Mouse (Mus musculus): ENCODE data around the gene Gm3095. TPM values are rescaled to one million over a fixed set of nuclear protein-coding genes. Genes with fewer than 3 reads are reported as not detected.
"Not testable (repeated sequence)": the region's sequence is repeated elsewhere in the genome, so short reads cannot be mapped to it uniquely, and the experiment has no call there.

Gene Gm3095
- not detected for polyA plus RNA-seq (2012; fragmentation: generic; extraction: Trizol)

GRCm38 (mm10) chr14:3963247-3963646, at the start of gene Gm3095:
Gm3095 (plus strand) TSS chr14:3963547.
- not testable (repeated sequence) for H3K4me2 ChIP-seq (ENCODE audit: low read depth); H3K79me2 ChIP-seq (ENCODE audit: control insufficient read depth, insufficient read depth); H3ac ChIP-seq (ENCODE audit: control insufficient read depth, insufficient read length); H3K4me3 ChIP-seq; H3K27me3 ChIP-seq (ENCODE audit: control insufficient read depth, insufficient read depth, insufficient read length); H3K36me3 ChIP-seq (ENCODE audit: control insufficient read depth, insufficient read depth)

DNA sequence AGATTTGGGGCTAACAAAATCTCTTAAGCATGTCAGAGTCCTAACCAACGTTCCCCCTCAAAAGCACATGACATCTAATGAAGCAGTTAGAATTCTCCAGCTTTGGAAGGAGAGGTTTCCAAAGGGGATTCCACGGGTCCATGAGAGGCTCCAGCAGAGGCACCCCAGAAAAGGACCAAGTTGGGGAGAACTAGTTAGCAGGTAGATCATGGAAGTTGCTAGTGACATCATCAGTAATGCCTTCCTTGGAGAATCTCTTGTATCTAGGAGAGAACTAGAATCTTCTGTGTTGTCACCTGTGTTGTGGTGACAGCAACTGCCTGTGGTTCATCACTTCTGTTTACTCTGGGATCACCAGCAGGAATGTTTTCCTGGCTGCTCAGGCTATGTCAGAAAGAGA, 31.9 kb upstream of the Gm3095 start, which contains the start of gene Gm3029:
Gene Gm3029, plus strand, starts transcription at position 301 of the 400 bp plus-strand sequence.
- not testable (repeated sequence) for H3K4me3 ChIP-seq; H3K79me2 ChIP-seq (ENCODE audit: control insufficient read depth, insufficient read depth); H3K36me3 ChIP-seq (ENCODE audit: control insufficient read depth, insufficient read depth); H3K4me2 ChIP-seq (ENCODE audit: low read depth); H3ac ChIP-seq (ENCODE audit: control insufficient read depth, insufficient read length); H3K27me3 ChIP-seq (ENCODE audit: control insufficient read depth, insufficient read depth, insufficient read length)

- not testable (repeated sequence) for H3ac ChIP-seq (ENCODE audit: control insufficient read depth, insufficient read length); H3K4me3 ChIP-seq; H3K36me3 ChIP-seq (ENCODE audit: control insufficient read depth, insufficient read depth); H3K4me2 ChIP-seq (ENCODE audit: low read depth); H3K79me2 ChIP-seq (ENCODE audit: control insufficient read depth, insufficient read depth); H3K27me3 ChIP-seq (ENCODE audit: control insufficient read depth, insufficient read depth, insufficient read length)
Observed at GRCm38 (mm10) chr14:3998094-3998493, 34.7 kb downstream of the Gm3095 start, which contains the start of gene Gm3099. Gm3099 (plus strand) TSS chr14:3998394.

Other genes starting within 250 kb of the Gm3095 start
- not detected for gene Gm3002, start 153.5 kb upstream of the Gm3095 start, polyA plus RNA-seq (2012; fragmentation: generic; extraction: Trizol)
- not detected for gene Gm3033, start 117.3 kb upstream of the Gm3095 start, polyA plus RNA-seq (2012; fragmentation: generic; extraction: Trizol)
- gene Gm2916, start 79.4 kb upstream of the Gm3095 start, polyA plus RNA-seq (2012; fragmentation: generic; extraction: Trizol): not detected
- not detected for gene Gm3029, start 31.8 kb upstream of the Gm3095 start, polyA plus RNA-seq (2012; fragmentation: generic; extraction: Trizol)
- gene Gm3099, start 34.8 kb downstream of the Gm3095 start, polyA plus RNA-seq (2012; fragmentation: generic; extraction: Trizol): not detected
- gene Gm5796, start 60.4 kb downstream of the Gm3095 start, polyA plus RNA-seq (2012; fragmentation: generic; extraction: Trizol): not detected
- not detected for gene Gm3115, start 120.6 kb downstream of the Gm3095 start, polyA plus RNA-seq (2012; fragmentation: generic; extraction: Trizol)
- gene Gm8108, start 147.0 kb downstream of the Gm3095 start, polyA plus RNA-seq (2012; fragmentation: generic; extraction: Trizol): not detected
- gene Gm3127, start 201.5 kb downstream of the Gm3095 start, polyA plus RNA-seq (2012; fragmentation: generic; extraction: Trizol): not detected
- gene Gm2974, start 219.0 kb downstream of the Gm3095 start, polyA plus RNA-seq (2012; fragmentation: generic; extraction: Trizol): not detected